Mouse (Mus musculus) bone marrow, adult 2 months (tissue): ENCODE measurements around the gene Gtf2i. TPM values are rescaled to one million over a fixed set of nuclear protein-coding genes. Genes with fewer than 3 reads are reported as not detected.
"Not testable (repeated sequence)": the region's sequence is repeated elsewhere in the genome, so short reads cannot be mapped to it uniquely, and the experiment has no call there.

Source experiments
- H3K27ac ChIP-seq: fragments of 200-500 bp; 2 replicates; pipeline ENCODE4 v1.5.1; 2012; ENCODE audit warnings: low read depth, mild to moderate bottlenecking, control low read depth, inconsistent platforms, low read length; ENCODE audit not compliant: control insufficient read depth, poor library complexity, insufficient read depth
- H3K4me1 ChIP-seq: fragments of 200-500 bp; 2 replicates; pipeline ENCODE4 v1.6.1; 2011; ENCODE audit warnings: low read length; ENCODE audit not compliant: control insufficient read depth, insufficient read depth
- H3K4me3 ChIP-seq: fragments of 200-500 bp; replicated peaks from 2 replicates; pipeline ENCODE3; 2011; ENCODE audit warnings: mild to moderate bottlenecking, low read depth, low read length, control low read depth; ENCODE audit not compliant: control insufficient read depth
- CTCF ChIP-seq: fragments of 200-500 bp; IDR thresholded peaks from 2 replicates; pipeline ENCODE4 v1.5.1; 2011; ENCODE audit warnings: low read length, control low read depth; ENCODE audit not compliant: control insufficient read depth, insufficient read depth
- POLR2A ChIP-seq: fragments of 200-500 bp; IDR thresholded peaks from 2 replicates; pipeline ENCODE4 v1.6.1; 2011; ENCODE audit warnings: low read depth, mild to moderate bottlenecking, control low read depth, low read length, borderline replicate concordance; ENCODE audit not compliant: control insufficient read depth
- WGBS: fragments of 180-500 bp; shearing (Covaris S2); methylation state at CpG from one replicate; pipeline ENCODE4 v1.1.7; 2018; 5-methylcytosine and 5-hydroxymethylcytosine counted together
- polyA plus RNA-seq: library from polyadenylated mRNA; stranded (reverse); fragments of >200 nt; gene quantifications from 2 replicates; pipeline ENCODE4 v1.2.4, GENCODE M21; 2011; ENCODE audit warnings: low replicate concordance; ENCODE audit not compliant: missing spikeins, insufficient read depth, insufficient read length

The Gtf2i gene
- 20.6 and 41.4 TPM in 2 replicates for polyA plus RNA-seq

GRCm38 (mm10) chr5:134314688-134315622 lies at the start of gene Gtf2i:
Gene Gtf2i, minus strand, starts transcription at chr5:134314760.
- Histone ChIP-seq H3K4me3 (peak within 1 kb of the TSS; percentile 100), H3K4me1 (no peaks in the 10 kb centered on the region), H3K27ac (peak within 1 kb of the TSS; percentile 95)
- TF ChIP-seq CTCF: no peak
- peak; percentile 59; the same call in 1 of the 2 replicates for TF ChIP-seq POLR2A
- WGBS: under 1% methylated on average over 40 of the region's 40 CpGs

GRCm38 (mm10) chr5:134359101-134359500 lies 44.5 kb upstream of the Gtf2i start:
- H3K4me1 ChIP-seq: no peaks in the 10 kb centered on the region
- H3K27ac ChIP-seq: no peak overlapping the region; the same call in 1 of the 2 replicates
- TF ChIP-seq POLR2A: no peak
- no peak for TF ChIP-seq CTCF
- no peak overlapping the region for H3K4me3 ChIP-seq
- WGBS: 83% methylated on average over 4 of the region's 4 CpGs

- not testable (repeated sequence) for H3K27ac ChIP-seq, H3K4me1 ChIP-seq, H3K4me3 ChIP-seq
- 83% methylated on average over 4 of the region's 4 CpGs for WGBS
Observed at GRCm38 (mm10) chr5:134355372-134355771, 40.8 kb upstream of the Gtf2i start.

GRCm38 (mm10) chr5:134353117-134353516 lies 38.6 kb upstream of the Gtf2i start:
- no peak overlapping the region for H3K4me3 ChIP-seq
- 65% methylated on average over 4 of the region's 4 CpGs for WGBS
- no peak overlapping the region for H3K27ac ChIP-seq
- TF ChIP-seq POLR2A (no peak), CTCF (no peak)
- no peaks in the 10 kb centered on the region; the same call in 1 of the 2 replicates for H3K4me1 ChIP-seq

GRCm38 (mm10) chr5:134352527-134353001 lies 38.0 kb upstream of the Gtf2i start:
- no peak overlapping the region for H3K27ac ChIP-seq
- 23% methylated on average over 3 of the region's 3 CpGs for WGBS

GRCm38 (mm10) chr5:134350660-134351059 lies 36.1 kb upstream of the Gtf2i start:
- 14% methylated on average over 10 of the region's 10 CpGs for WGBS
- no peak overlapping the region for H3K4me3 ChIP-seq

More at GRCm38 (mm10) chr5:134352527-134353001, 38.0 kb upstream of the Gtf2i start:
- TF ChIP-seq POLR2A: no peak
- TF ChIP-seq CTCF: no peak
- H3K4me3 ChIP-seq: no peak overlapping the region
- H3K4me1 ChIP-seq: no peaks in the 10 kb centered on the region; the same call in 1 of the 2 replicates

GRCm38 (mm10) chr5:134347066-134347465 lies 32.5 kb upstream of the Gtf2i start:
- H3K27ac ChIP-seq: no peak overlapping the region
- H3K4me3 ChIP-seq: no peak overlapping the region
- no peaks in the 10 kb centered on the region; the same call in 1 of the 2 replicates for H3K4me1 ChIP-seq
- TF ChIP-seq POLR2A (no peak), CTCF (0 out of 2 replicates have a peak, but pooled peaks have one; percentile 11)
- WGBS: 69% methylated on average over 2 of the region's 2 CpGs

More at GRCm38 (mm10) chr5:134350660-134351059, 36.1 kb upstream of the Gtf2i start:
- TF ChIP-seq POLR2A (no peak), CTCF (no peak)
- H3K27ac ChIP-seq: no peak overlapping the region
- no peaks in the 10 kb centered on the region; the same call in 1 of the 2 replicates for H3K4me1 ChIP-seq

- TF ChIP-seq CTCF (peak; percentile 40; the same call in 1 of the 2 replicates), POLR2A (no peak)
- no peak overlapping the region for H3K4me3 ChIP-seq
- H3K4me1 ChIP-seq: no peaks in the 10 kb centered on the region; the same call in 1 of the 2 replicates
- no peak overlapping the region for H3K27ac ChIP-seq
- 77% methylated on average over 9 of the region's 9 CpGs for WGBS
Observed at GRCm38 (mm10) chr5:134345449-134345848, 30.9 kb upstream of the Gtf2i start.

GRCm38 (mm10) chr5:134344076-134344475 lies 29.5 kb upstream of the Gtf2i start:
- Histone ChIP-seq H3K27ac (no peak overlapping the region), H3K4me1 (no peaks in the 10 kb centered on the region; the same call in 1 of the 2 replicates), H3K4me3 (no peak overlapping the region)
- TF ChIP-seq CTCF (no peak), POLR2A (no peak)
- WGBS: 78% methylated on average over 8 of the region's 8 CpGs

GRCm38 (mm10) chr5:134343530-134343929 lies 29.0 kb upstream of the Gtf2i start:
- not testable (repeated sequence) for H3K27ac ChIP-seq, H3K4me3 ChIP-seq, H3K4me1 ChIP-seq
- WGBS: 73% methylated on average over 4 of the region's 4 CpGs
